Mouse (Mus musculus) embryonic facial prominence, embryonic 12.5 days (tissue): Measurements from ENCODE around the gene Cntn3. TPM values are rescaled to one million over a fixed set of nuclear protein-coding genes. Genes with fewer than 3 reads are reported as not detected.
"Not testable (repeated sequence)": the region's sequence is repeated elsewhere in the genome, so short reads cannot be mapped to it uniquely, and the experiment has no call there.

Experiments used
- ATAC-seq: fragments of 200-750 bp; cut with Nextera tagmentation; 2 replicates; pipeline ENCODE4 v1.8.0; 2017; ENCODE audit not compliant: insufficient number of reproducible peaks, insufficient read depth, low FRiP score, low TSS enrichment
- H3K27ac ChIP-seq: fragments of 300-500 bp; sonication (generic); 2 replicates; pipeline ENCODE4 v1.5.1; 2016; ENCODE audit warnings: mild to moderate bottlenecking
- H3K27me3 ChIP-seq: fragments of 300-500 bp; sonication (generic); 2 replicates; pipeline ENCODE4 v1.6.1; 2016; ENCODE audit warnings: mild to moderate bottlenecking, moderate library complexity
- H3K36me3 ChIP-seq: fragments of 300-500 bp; sonication (generic); 2 replicates; pipeline ENCODE4 v1.6.1; 2016; ENCODE audit warnings: mild to moderate bottlenecking
- H3K4me1 ChIP-seq: fragments of 300-500 bp; sonication (generic); 2 replicates; pipeline ENCODE4 v1.6.1; 2016
- H3K4me2 ChIP-seq: fragments of 300-500 bp; sonication (generic); replicated peaks from 2 replicates; pipeline ENCODE4 v1.6.1; 2016; ENCODE audit warnings: mild to moderate bottlenecking, moderate library complexity
- H3K4me3 ChIP-seq: fragments of 300-500 bp; sonication (generic); 2 replicates; pipeline ENCODE4 v1.5.1; 2016; ENCODE audit warnings: mild to moderate bottlenecking
- H3K9ac ChIP-seq: fragments of 300-500 bp; sonication (generic); 2 replicates; pipeline ENCODE4 v1.6.1; 2016; ENCODE audit warnings: mild to moderate bottlenecking, moderate library complexity
- H3K9me3 ChIP-seq: fragments of 300-500 bp; sonication (generic); 2 replicates; pipeline ENCODE4 v1.6.1; 2016; ENCODE audit warnings: mild to moderate bottlenecking, moderate library complexity
- WGBS: fragments of 180-500 bp; shearing (Covaris S2); methylation state at CpG from one replicate; pipeline ENCODE4 v1.1.7; 2016; 5-methylcytosine and 5-hydroxymethylcytosine counted together
- polyA plus RNA-seq: library from polyadenylated mRNA; unstranded; fragments of >200 nt; fragmentation: Nextera tagmentation; extraction: Ambion mirVana; gene quantifications from 2 replicates; pipeline ENCODE4 v1.2.1, GENCODE M21; 2016

Gene Cntn3
- polyA plus RNA-seq, result 1.4 and 1.5 TPM in 2 replicates

DNA sequence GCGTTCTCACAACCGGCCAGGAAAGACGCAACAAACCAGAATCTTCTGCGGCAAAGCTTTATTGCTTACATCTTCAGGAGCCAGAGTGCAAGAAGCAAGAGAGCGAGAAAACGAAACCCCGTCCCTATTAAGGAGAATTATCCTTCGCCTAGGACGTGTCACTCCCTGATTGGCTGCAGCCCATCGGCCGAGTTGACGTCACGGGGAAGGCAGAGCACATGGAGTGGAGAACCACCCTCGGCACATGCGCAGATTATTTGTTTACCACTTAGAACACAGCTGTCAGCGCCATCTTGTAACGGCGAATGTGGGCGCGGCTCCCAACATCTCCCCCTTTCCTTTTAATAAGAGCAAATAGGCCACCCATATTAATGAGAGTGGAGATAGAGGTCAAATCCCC is at the start of gene Cntn3:
Gene Cntn3 (minus strand): TSS at position 101 of the 400 bp plus-strand sequence.
- 100% methylated on average over 7 of the region's 20 CpGs for WGBS
- not testable (repeated sequence) for ATAC-seq, H3K9ac ChIP-seq

GRCm38 (mm10) chr6:102600773-102601172 is 27.9 kb upstream of the Cntn3 start:
- Histone ChIP-seq H3K9me3 (no peaks in the 10 kb centered on the region), H3K4me1 (no peaks in the 10 kb centered on the region), H3K27me3 (no peaks in the 10 kb centered on the region), H3K36me3 (no peaks in the 10 kb centered on the region), H3K9ac (no peak overlapping the region), H3K27ac (no peak overlapping the region), H3K4me2 (no peak overlapping the region), H3K4me3 (no peak overlapping the region)
- WGBS, result 81% methylated on average over 2 of the region's 2 CpGs
- no peak for ATAC-seq

More for the DNA sequence above, at the start of gene Cntn3:
- not testable (repeated sequence) for H3K4me2 ChIP-seq, H3K9me3 ChIP-seq, H3K4me1 ChIP-seq, H3K36me3 ChIP-seq, H3K27me3 ChIP-seq, H3K27ac ChIP-seq, H3K4me3 ChIP-seq

- no peaks in the 10 kb centered on the region for H3K9me3 ChIP-seq
- no peak overlapping the region for H3K4me3 ChIP-seq
- H3K9ac ChIP-seq, result no peak overlapping the region
- 73% methylated on average over 2 of the region's 2 CpGs for WGBS
- H3K4me1 ChIP-seq, result no peaks in the 10 kb centered on the region
- no peaks in the 10 kb centered on the region for H3K27me3 ChIP-seq
- ATAC-seq, result no peak
- H3K36me3 ChIP-seq, result no peaks in the 10 kb centered on the region
- no peak overlapping the region for H3K4me2 ChIP-seq
- no peak overlapping the region for H3K27ac ChIP-seq
Measured at GRCm38 (mm10) chr6:102597756-102598155, 24.9 kb upstream of the Cntn3 start.

GRCm38 (mm10) chr6:102590151-102590550 is 17.2 kb upstream of the Cntn3 start:
- no peak for ATAC-seq
- Histone ChIP-seq H3K27me3 (no peaks in the 10 kb centered on the region), H3K4me1 (no peaks in the 10 kb centered on the region), H3K36me3 (no peaks in the 10 kb centered on the region), H3K9ac (no peak overlapping the region), H3K4me3 (no peak overlapping the region), H3K4me2 (no peak overlapping the region), H3K27ac (no peak overlapping the region), H3K9me3 (no peaks in the 10 kb centered on the region)
- WGBS, result 90% methylated on average over 4 of the region's 4 CpGs

DNA sequence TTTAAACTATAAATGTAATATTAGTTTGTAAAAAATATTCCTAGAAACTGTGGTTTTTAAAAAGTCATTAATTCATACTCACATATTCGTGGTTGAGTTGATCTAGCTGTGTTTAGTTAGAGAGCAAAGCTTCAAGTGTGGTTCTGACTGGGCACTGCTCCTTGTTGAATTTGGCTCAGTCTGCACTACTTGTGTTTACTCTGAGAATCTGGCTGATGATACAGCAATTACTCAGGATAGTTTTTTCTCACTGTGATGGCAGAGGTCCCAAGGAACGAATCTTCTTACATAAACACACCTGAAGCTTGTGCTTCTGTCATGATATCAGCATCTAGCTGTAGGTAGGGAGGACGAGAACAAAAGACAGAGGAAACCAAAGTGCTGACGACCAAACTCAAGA is 16.4 kb upstream of the Cntn3 start:
- no peak overlapping the region for H3K27ac ChIP-seq
- ATAC-seq, result no peak

GRCm38 (mm10) chr6:102586056-102586455 is 13.2 kb upstream of the Cntn3 start:
- H3K9me3 ChIP-seq, result no peaks in the 10 kb centered on the region
- no peak overlapping the region for H3K27ac ChIP-seq
- no peak for ATAC-seq
- H3K4me2 ChIP-seq, result no peak overlapping the region
- no peak overlapping the region for H3K9ac ChIP-seq
- no peaks in the 10 kb centered on the region for H3K36me3 ChIP-seq
- H3K4me3 ChIP-seq, result no peak overlapping the region
- H3K4me1 ChIP-seq, result no peaks in the 10 kb centered on the region
- H3K27me3 ChIP-seq, result no peaks in the 10 kb centered on the region

More for the DNA sequence above, 16.4 kb upstream of the Cntn3 start:
- no peak overlapping the region for H3K4me3 ChIP-seq
- no peak overlapping the region for H3K4me2 ChIP-seq
- H3K9me3 ChIP-seq, result no peaks in the 10 kb centered on the region
- no peaks in the 10 kb centered on the region for H3K4me1 ChIP-seq
- no peaks in the 10 kb centered on the region for H3K27me3 ChIP-seq
- H3K9ac ChIP-seq, result no peak overlapping the region
- H3K36me3 ChIP-seq, result no peaks in the 10 kb centered on the region
- 66% methylated on average over 4 of the region's 4 CpGs for WGBS

- 77% methylated on average over 2 of the region's 2 CpGs for WGBS
Measured at GRCm38 (mm10) chr6:102583578-102583977, 10.7 kb upstream of the Cntn3 start.

DNA sequence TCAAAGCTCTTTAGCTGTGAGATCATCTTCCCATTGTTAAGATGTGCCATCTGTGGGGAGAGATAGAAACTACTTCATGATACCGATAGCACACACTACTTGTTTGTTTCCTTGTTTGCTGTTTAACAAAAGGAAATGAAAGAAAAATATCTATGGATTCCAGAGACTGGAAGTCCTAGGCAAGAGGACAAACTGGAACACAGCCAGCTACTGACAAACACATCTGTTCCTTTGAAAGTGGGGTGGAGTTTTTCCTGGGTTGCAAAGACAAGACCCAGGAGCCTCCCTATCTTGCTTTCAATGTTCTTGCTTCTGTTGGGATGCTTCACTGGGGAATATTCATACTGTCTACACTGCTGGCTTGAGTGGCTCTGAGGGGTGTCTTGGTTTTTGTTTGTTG is 5.4 kb downstream of the Cntn3 start:
- Histone ChIP-seq H3K27ac (no peak overlapping the region), H3K36me3 (no peaks in the 10 kb centered on the region), H3K4me3 (no peak overlapping the region), H3K4me2 (no peak overlapping the region), H3K9me3 (no peaks in the 10 kb centered on the region), H3K4me1 (no peaks in the 10 kb centered on the region), H3K9ac (no peak overlapping the region), H3K27me3 (peaks cover 10% of the 10 kb centered on the region; the same call in 1 of the 2 replicates)
- no peak for ATAC-seq
- WGBS, result 80% methylated on average over 1 of the region's 1 CpGs

More at GRCm38 (mm10) chr6:102583578-102583977, 10.7 kb upstream of the Cntn3 start:
- Histone ChIP-seq H3K27ac (no peak overlapping the region), H3K4me2 (no peak overlapping the region), H3K9me3 (no peaks in the 10 kb centered on the region), H3K4me3 (no peak overlapping the region), H3K36me3 (no peaks in the 10 kb centered on the region), H3K27me3 (no peaks in the 10 kb centered on the region), H3K4me1 (no peaks in the 10 kb centered on the region), H3K9ac (no peak overlapping the region)
- ATAC-seq, result no peak

DNA sequence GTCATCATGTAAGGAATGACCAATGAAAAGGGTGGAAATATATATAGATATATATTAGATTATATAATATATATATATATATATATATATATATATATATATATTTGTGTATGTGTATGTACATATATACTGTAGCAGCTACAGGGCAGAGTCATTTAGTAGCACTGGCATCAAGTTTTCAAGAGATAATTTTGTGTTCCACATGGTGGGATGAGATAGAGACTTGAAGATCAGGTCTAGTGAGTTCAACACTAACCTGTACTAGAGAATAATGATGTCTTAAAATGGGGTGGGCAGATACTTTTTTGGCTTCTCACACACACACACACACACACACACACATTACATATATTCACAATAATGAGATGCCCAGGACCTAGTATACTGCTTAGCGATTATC is 7.7 kb downstream of the Cntn3 start:
- Histone ChIP-seq H3K36me3 (no peaks in the 10 kb centered on the region), H3K4me2 (no peak overlapping the region), H3K4me1 (no peaks in the 10 kb centered on the region), H3K27me3 (peaks cover 10% of the 10 kb centered on the region; the same call in 1 of the 2 replicates), H3K9me3 (no peaks in the 10 kb centered on the region), H3K9ac (no peak overlapping the region), H3K27ac (no peak overlapping the region), H3K4me3 (no peak overlapping the region)
- 90% methylated on average over 1 of the region's 1 CpGs for WGBS
- no peak for ATAC-seq

- H3K4me1 ChIP-seq, result no peaks in the 10 kb centered on the region
- H3K9ac ChIP-seq, result peak overlapping the region; percentile 66
- no peaks in the 10 kb centered on the region for H3K9me3 ChIP-seq
- H3K36me3 ChIP-seq, result no peaks in the 10 kb centered on the region
- H3K27ac ChIP-seq, result no peak overlapping the region
- peak overlapping the region; percentile 55 for H3K4me3 ChIP-seq
- ATAC-seq, result peak; percentile 99
- H3K27me3 ChIP-seq, result peaks cover 10% of the 10 kb centered on the region; the same call in 1 of the 2 replicates
- peak overlapping the region; percentile 93 for H3K4me2 ChIP-seq
- under 1% methylated on average over 51 of the region's 63 CpGs for WGBS
Measured at GRCm38 (mm10) chr6:102564011-102564731, 8.7 kb downstream of the Cntn3 start.

GRCm38 (mm10) chr6:102563431-102563830 is 9.5 kb downstream of the Cntn3 start:
- 0 out of 2 replicates have a peak overlapping the region, but pooled peaks have one; percentile 10 for H3K9ac ChIP-seq
- no peak overlapping the region for H3K27ac ChIP-seq
- ATAC-seq, result no peak
- H3K36me3 ChIP-seq, result no peaks in the 10 kb centered on the region
- no peaks in the 10 kb centered on the region for H3K9me3 ChIP-seq
- no peaks in the 10 kb centered on the region for H3K4me1 ChIP-seq
- H3K4me2 ChIP-seq, result peak overlapping the region; percentile 93
- WGBS, result 8% methylated on average over 7 of the region's 7 CpGs
- peak overlapping the region; percentile 55 for H3K4me3 ChIP-seq
- peaks cover 10% of the 10 kb centered on the region; the same call in 1 of the 2 replicates for H3K27me3 ChIP-seq

- Histone ChIP-seq H3K27me3 (no peaks in the 10 kb centered on the region), H3K4me3 (no peak overlapping the region), H3K4me1 (no peaks in the 10 kb centered on the region), H3K9ac (no peak overlapping the region), H3K4me2 (no peak overlapping the region), H3K9me3 (no peaks in the 10 kb centered on the region), H3K36me3 (no peaks in the 10 kb centered on the region), H3K27ac (no peak overlapping the region)
- no peak for ATAC-seq
- WGBS, result 83% methylated on average over 3 of the region's 3 CpGs
Measured at GRCm38 (mm10) chr6:102557521-102557920, 15.4 kb downstream of the Cntn3 start.
